Mouse (Mus musculus) heart, adult 9 months (tissue): ENCODE measurements around the gene Evi2a.

ENCODE experiments used
- DNase-seq, 2 experiments: peaks; one replicate each; pipeline ENCODE4 v3.0.0; 2022; ENCODE audit warnings: low spot score in 2 of 2

Evi2a gene

DNA sequence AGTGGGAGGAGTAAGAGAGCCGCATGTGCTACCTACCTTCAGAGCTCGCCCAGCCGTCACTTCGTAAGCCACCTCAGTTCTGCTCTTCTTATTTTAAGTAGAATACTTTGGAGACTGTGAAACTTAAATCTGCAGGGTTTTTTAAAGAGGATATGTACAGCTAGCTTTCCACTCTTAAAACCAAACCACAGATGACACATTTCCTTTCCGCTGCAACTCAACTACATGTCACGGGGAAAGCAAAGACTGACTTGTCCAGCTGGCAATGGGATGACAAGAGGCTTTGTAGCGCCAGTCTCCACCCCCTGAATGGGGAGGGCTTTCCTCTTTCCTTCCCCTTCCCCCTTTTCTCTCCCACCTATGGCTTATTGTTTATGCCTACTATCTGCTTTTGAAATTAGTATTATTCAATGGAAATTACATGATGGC, at the start of gene Evi2a, which contains the start of gene Evi2:
Evi2a (minus strand) TSS at position 277 of the 429 bp plus-strand sequence.
Evi2 (minus strand) TSS at position 257 of the 429 bp plus-strand sequence.
- peak; percentile 52 to 69 for DNase-seq

DNA sequence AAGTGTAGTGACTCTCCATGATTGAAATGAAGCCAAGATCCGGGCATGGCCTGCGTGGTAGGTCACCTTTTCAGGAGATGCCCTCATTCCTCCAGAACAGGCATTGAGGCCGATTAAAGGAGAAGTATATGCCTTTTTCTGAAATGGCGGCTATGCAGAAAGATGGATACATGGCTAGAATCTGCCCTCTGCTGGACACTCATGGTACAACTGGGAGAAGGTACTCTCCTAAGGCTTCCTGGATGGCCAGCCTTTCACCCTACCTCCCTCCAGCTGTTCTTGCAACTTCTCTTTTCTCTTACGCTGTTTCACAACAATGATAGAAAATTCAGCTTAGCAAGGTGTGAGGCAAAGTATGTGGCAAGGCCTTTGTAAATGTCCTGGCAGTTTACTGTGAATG, 47.3 kb upstream of the Evi2a start:
- peak; percentile 35 to 58 for DNase-seq

DNA sequence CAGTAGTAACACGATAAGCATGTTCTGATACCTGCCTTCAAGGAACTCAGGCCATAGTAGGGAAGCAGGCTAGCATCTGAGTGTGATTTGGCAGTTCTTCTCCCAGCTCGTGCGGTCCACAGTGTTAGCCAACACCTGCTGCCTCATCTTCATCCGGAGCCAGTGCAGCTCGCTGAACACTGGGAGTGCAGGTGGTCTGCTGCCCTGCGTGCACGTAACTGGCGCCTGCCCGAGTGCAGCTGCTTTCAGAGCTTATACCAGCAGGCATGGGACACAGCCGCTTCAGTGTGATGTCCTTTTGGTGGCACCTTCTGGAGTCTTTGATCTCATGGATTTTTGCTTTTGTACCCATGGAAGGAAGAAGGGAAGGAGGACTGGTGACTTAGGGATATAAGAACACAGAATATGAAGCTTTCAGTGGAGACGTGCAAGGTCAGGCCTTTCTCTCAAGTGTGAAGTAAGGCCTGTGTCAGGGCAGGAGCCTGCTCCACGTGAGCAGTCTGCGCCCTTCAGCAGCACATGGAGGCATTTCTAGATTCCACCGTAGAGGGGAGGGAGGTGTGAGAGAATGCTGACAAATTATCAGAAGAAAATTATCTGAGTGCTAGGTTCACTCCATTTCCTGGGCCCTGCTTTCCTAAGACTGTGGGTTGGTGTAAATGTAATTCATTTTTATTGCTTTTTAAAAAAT, 45.1 kb upstream of the Evi2a start:
- no peak for DNase-seq

DNA sequence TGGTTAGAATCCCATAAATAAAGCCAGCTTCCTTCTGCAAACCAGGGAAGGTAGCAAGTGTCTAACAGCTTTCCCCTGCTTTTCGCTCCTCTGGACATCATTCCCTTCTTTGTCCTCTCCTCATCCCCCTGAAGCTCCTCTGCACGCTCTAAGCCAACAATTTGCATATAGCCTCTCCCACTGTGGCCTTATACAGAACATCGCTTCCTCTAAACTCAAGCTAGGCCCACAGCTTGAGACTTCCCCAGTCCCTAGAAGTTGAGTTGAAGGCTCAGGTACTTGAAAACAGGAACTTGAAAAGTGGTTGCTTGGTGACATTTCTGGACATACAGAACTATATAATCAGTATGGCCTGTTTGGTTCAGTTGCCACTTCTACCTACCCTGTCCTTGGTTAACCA, 43.4 kb upstream of the Evi2a start:
- DNase-seq, result no peak

- DNase-seq, result no peak
Measured at GRCm38 (mm10) chr11:79570319-79570718, 39.9 kb upstream of the Evi2a start.

GRCm38 (mm10) chr11:79568197-79568911, 37.9 kb upstream of the Evi2a start:
- DNase-seq, result no peak

DNA sequence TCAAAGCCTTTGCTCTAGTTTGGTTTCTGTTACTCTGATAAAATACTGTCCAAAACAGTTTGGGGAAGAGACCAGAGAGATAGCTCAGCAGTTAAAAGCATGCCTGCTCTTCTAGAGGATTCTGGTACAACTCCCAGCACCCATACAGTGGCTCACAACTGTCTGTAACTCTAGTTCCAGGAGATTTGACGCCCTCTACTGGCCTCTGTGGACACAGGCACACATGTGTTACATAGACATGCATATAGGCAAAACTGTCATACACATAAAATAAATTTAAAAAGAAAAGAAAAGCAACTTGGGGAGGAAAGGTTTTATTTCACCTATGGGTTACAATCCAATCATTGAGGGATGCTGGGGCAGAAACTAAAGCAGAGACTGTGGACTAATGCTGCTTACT, 36.5 kb upstream of the Evi2a start:
- no peak for DNase-seq

GRCm38 (mm10) chr11:79563493-79563892, 33.1 kb upstream of the Evi2a start:
- no peak for DNase-seq

DNA sequence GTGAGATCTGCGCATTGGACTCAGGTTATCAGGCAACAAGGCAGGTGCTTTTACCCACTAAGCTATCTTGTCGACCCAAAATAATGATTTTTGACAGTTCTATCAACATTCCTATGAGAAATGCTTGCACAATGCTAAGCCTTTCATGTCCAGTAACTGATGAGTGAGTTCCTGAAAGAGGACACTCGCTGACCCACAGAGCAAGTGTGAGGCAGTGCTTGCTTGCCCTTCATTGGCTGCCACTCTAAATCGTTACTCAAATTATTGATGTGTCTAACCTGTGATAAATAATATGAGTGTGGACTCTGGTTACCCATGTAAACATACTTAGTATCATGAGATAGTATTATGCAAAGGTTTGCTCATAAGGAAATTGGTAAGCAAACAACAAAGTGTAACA, 30.1 kb upstream of the Evi2a start:
- no peak for DNase-seq

- DNase-seq, result no peak
Measured at GRCm38 (mm10) chr11:79552622-79553021, 22.2 kb upstream of the Evi2a start.

GRCm38 (mm10) chr11:79536293-79536692, 5.9 kb upstream of the Evi2a start:
- DNase-seq, result no peak

DNA sequence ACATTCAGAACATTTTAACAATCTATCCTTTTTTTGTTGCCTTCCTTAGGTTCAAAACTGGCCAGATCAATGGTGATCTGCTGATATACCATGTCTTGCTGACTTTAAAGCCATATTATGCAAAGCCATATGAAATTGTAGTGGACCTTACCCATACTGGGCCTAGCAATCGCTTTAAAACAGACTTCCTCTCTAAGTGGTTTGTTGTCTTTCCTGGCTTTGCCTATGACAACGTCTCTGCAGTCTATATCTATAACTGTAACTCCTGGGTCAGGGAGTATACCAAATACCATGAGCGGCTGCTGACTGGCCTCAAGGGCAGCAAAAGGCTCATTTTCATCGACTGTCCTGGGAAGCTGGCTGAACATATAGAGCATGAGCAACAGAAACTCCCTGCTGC, 5.1 kb upstream of the Evi2a start:
- DNase-seq, result no peak

- DNase-seq, result peak; percentile 45 to 57
Measured at GRCm38 (mm10) chr11:79533950-79534690, 3.7 kb upstream of the Evi2a start.

DNA sequence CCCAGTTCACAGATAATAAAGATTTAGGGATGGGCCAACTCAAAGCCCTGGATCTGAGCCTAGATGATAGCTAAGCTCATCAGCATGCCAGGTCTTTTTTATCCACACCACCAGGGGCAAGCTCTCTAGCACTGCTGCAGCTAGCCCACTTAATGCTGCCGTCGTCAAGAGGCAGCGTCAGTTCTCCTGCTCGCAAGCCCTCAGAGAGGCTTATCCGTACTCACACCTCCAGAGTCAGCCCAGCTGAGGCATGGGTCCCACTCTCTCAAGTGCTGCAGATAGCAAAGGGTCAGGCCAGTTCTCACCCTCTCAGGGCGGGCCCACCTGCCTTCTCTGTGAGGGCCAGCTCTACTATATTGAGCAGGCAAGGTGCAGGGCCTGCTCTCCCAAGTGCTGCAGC, 2.9 kb upstream of the Evi2a start:
- DNase-seq, result no peak

DNA sequence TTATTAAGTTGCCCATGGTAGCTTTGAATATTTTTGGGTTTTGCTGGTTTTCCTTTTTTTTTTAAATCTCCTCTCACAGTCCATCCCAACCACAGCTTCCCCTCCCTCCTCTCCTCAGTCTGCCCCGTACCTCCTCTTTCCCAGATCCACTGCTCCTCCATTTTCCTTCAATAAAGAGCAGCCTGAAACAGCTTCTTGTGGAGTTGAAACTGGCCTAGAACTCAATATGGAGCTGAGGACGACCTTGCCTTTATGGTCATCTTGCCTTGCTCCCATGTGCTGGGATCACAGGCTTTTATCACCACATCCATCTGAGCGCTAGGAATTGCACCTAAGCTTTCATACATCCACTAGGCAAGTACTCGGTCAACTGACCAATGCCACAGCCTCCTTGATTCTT, 1.1 kb upstream of the Evi2a start:
- DNase-seq, result no peak

DNA sequence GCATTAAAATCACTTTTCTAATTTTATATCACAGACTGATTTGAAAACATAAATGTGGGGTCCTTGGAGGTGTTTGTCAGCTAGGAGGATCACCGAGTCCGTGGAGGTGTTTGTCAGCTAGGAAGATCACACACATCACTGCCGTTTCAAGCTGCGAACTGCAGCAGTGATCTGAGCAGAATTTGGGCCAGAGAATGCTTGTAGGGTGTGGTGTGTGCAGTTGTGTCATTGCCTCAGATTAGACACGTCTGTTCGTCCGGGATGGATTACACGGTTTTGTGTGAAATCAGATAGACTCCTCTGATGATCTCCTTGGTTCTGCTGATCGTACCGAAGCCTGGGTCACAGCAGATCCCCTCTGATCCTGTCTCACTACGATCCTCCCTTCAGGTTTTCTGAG, 365 bp upstream of the Evi2a start:
- peak; percentile 5 to 6 for DNase-seq

GRCm38 (mm10) chr11:79529736-79530135, 673 bp downstream of the Evi2a start:
- no peak for DNase-seq

GRCm38 (mm10) chr11:79529226-79529625, 1.2 kb downstream of the Evi2a start:
- no peak for DNase-seq

- no peak for DNase-seq
Measured at GRCm38 (mm10) chr11:79528601-79529000, 1.8 kb downstream of the Evi2a start.

DNA sequence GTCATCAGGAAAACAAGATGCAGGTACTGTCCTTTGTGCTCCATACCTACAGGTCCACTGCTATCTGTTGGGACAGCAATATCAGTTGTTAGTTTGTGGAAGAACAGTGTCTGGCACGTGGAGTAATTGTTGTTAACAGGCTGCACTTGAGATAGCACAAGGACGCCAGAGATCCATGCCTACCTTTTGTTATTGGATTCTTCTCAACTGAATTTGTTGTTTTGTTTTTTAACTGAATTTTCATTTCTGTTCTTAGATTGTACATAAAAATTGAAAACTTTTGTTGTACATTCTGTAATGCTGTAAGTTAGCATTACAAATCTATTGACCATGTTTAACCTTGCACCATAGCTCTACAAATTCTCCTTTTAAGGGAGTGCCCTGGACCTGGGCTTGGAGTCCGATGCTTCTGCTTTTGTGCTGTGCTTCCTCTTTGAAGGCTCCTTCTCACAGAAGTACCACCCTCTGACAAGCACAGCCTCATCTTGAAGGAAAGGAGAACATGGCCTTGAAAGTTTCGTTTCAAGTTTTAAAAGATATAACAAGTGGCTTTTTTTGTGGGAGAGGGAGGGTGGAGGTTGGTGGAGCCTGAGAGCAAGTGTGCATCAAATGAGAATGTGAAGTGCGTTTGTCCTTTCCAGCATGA, 2.5 kb downstream of the Evi2a start:
- peak; percentile 25 to 68 for DNase-seq

DNA sequence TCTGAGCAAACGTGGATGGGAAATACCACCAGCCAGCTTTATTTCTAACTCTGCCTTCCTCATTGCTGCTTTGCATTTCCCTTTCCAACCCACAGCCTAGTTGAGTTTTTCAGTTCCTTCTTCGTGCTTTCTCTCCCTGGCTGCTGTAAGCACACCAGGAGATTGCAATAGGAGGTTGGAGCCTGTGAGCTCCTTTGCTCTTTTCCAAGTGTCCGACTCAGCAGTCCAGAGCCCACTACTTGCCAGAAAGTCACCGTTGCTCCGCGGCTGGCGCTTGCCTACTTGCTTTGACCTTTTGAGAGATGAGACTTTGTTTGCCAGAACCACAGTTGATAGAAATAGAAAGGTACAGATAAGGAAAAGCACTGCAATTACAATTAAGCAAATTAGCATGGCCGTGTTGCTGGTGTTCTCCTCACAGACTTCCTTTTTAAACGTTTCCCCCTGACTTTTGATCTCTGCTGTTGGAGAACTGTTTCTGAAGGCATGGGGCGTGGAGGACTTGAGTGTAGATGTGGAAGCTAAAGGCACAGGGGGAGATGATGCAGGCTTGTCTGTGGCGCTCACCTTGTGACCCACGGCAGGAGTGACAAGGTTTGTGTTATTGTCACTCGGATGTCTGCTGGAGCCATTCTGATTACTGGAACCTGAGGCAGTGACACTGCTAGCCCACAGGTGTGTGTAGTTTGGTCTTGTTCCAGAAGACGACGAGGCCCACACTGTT, 3.2 kb downstream of the Evi2a start:
- DNase-seq, result peak; percentile 45 to 52
